Mouse (Mus musculus) limb, embryonic 12.5 days (tissue): ENCODE results near the gene Psrc1. TPM values are rescaled to one million over a fixed set of nuclear protein-coding genes. Genes with fewer than 3 reads are reported as not detected.
A peak's percentile ranks its signal among the peaks of the same experiment; 100 is the strongest.

ENCODE experiments used
- ATAC-seq: fragments of 200-750 bp; cut with Nextera tagmentation; 2 replicates; pipeline ENCODE4 v1.8.0; 2017; ENCODE audit warnings: low read depth, moderate TSS enrichment; ENCODE audit not compliant: insufficient number of reproducible peaks, insufficient read depth, low FRiP score, low TSS enrichment
- H3K27ac ChIP-seq: fragments of 300-500 bp; sonication (generic); 2 replicates; pipeline ENCODE4 v1.5.1; 2016; ENCODE audit warnings: mild to moderate bottlenecking, moderate library complexity
- H3K27me3 ChIP-seq: fragments of 300-500 bp; sonication (generic); 2 replicates; pipeline ENCODE4 v1.6.1; 2016; ENCODE audit warnings: mild to moderate bottlenecking, moderate library complexity
- H3K36me3 ChIP-seq: fragments of 300-500 bp; sonication (generic); 2 replicates; pipeline ENCODE4 v1.6.1; 2016; ENCODE audit warnings: mild to moderate bottlenecking, moderate library complexity
- H3K4me1 ChIP-seq: fragments of 300-500 bp; sonication (generic); replicated peaks from 2 replicates; pipeline ENCODE4 v1.6.1; 2016
- H3K4me2 ChIP-seq: fragments of 300-500 bp; sonication (generic); 2 replicates; pipeline ENCODE4 v1.6.1; 2016; ENCODE audit warnings: mild to moderate bottlenecking, moderate library complexity
- H3K4me3 ChIP-seq: fragments of 300-500 bp; sonication (generic); replicated peaks from 2 replicates; pipeline ENCODE4 v1.5.1; 2016; ENCODE audit warnings: mild to moderate bottlenecking
- H3K9ac ChIP-seq: fragments of 300-500 bp; sonication (generic); replicated peaks from 2 replicates; pipeline ENCODE4 v1.6.1; 2016; ENCODE audit warnings: mild to moderate bottlenecking, moderate library complexity
- H3K9me3 ChIP-seq: fragments of 300-500 bp; sonication (generic); 2 replicates; pipeline ENCODE4 v1.6.1; 2016; ENCODE audit warnings: mild to moderate bottlenecking, moderate library complexity
- WGBS: fragments of 180-500 bp; shearing (Covaris S2); methylation state at CpG from one replicate; pipeline ENCODE4 v1.1.7; 2016; 5-methylcytosine and 5-hydroxymethylcytosine counted together
- polyA plus RNA-seq: library from polyadenylated mRNA; unstranded; fragments of >200 nt; fragmentation: Nextera tagmentation; extraction: Ambion mirVana; gene quantifications from 2 replicates; pipeline ENCODE4 v1.2.1, GENCODE M21; 2016

The Psrc1 gene
- polyA plus RNA-seq, result 78.1 and 83.5 TPM in 2 replicates

DNA sequence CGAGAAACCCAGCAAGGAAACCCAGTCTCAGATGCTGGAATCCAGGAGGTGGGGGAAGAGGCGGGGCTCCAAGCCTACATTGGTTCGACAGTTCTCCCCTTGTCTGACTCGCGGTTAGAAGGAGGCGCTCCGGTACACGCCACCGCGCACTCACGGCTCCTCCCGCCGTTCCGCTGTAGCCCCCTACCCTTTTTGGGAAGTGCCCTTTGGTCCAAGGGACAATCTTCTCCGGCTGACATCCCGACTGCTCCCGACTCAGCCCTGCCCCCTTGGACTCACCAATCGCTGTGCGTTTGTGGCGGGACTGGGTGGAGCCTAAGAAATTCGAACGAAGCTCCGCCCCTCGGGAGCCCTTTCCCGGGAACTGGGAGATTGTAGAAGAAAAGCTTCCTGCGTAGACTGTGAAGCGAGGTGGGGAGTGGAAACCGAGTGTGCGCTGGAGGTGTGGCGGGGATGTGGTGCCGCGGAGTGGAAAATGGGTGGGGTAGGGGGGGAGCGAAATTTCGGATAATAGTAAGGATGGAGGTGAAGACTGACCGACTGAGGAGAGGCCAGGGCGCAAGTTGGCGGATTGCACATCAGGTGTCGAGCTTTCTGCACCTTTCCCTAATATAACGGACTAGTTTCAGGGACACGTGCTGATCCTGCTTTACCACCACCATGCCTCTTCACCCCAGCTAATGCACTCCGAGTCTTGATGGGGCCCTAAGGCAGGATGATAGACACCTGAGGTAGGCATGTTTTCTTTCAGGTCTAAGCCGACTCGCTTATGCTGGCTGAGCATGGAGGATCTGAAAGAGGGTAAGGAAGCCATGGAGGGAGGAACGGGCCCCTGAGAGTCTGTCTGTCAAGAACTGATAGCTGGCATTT is at the start of gene Psrc1:
Gene Psrc1 (plus strand): TSS at position 355 of the 870 bp plus-strand sequence.
- H3K27me3 ChIP-seq, result no peaks in the 10 kb centered on the region
- no peaks in the 10 kb centered on the region for H3K9me3 ChIP-seq
- peaks cover 30% of the 10 kb centered on the region for H3K36me3 ChIP-seq
- H3K4me1 ChIP-seq, result peaks cover 40% of the 10 kb centered on the region
- H3K27ac ChIP-seq, result peak within 1 kb of the TSS; percentile 75
- H3K4me2 ChIP-seq, result peak within 1 kb of the TSS; percentile 66
- peak within 1 kb of the TSS; percentile 61 for H3K9ac ChIP-seq
- H3K4me3 ChIP-seq, result peak within 1 kb of the TSS; percentile 57
- ATAC-seq, result peak; percentile 88
- 1% methylated on average over 44 of the region's 44 CpGs for WGBS

DNA sequence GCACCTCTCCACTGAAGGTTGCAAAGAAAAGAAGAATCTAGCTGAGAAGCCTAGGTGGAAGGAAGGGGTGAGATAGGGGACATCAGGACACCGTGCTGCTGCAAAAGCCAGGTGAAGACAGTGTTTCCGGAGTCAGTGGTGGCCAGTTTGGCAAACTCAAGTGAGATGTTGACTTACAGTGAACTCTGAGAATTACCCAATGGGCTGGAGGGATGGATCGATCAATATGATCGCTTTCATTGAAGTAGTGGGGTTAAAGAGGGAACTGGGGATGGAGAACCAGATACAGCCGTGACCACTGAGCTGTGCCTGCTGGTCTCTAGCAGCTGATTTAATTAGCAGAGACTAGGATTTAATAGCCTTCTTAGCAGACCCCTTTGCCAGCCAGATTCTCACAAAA is 46.8 kb upstream of the Psrc1 start:
- Histone ChIP-seq H3K9ac (no peak overlapping the region), H3K9me3 (no peaks in the 10 kb centered on the region), H3K27ac (no peak overlapping the region), H3K4me3 (no peak overlapping the region), H3K27me3 (no peaks in the 10 kb centered on the region), H3K36me3 (peaks cover 85% of the 10 kb centered on the region), H3K4me2 (no peak overlapping the region), H3K4me1 (no peaks in the 10 kb centered on the region)
- no peak for ATAC-seq
- 87% methylated on average over 5 of the region's 5 CpGs for WGBS

DNA sequence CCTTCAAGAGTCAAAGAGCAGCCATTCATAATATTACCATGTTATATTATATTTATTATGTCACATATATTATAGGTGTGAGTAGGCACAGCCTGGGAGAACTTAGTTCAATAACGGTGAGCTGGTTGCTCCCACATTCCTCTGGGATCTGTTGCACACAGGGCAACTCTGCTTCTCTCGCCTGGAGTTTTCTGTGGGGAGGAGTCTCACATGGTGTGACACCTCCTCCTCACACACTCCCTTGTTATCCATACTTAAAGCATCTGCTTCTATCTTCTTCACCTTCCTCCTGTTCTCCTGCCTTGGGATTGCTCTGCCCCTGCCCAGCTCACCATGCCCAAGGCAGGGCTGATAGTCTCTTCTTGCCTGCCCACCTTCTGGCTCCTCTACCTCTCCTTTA is 42.6 kb upstream of the Psrc1 start:
- no peaks in the 10 kb centered on the region for H3K27me3 ChIP-seq
- no peaks in the 10 kb centered on the region for H3K9me3 ChIP-seq
- H3K9ac ChIP-seq, result no peak overlapping the region
- no peaks in the 10 kb centered on the region for H3K4me1 ChIP-seq
- no peak overlapping the region for H3K27ac ChIP-seq
- H3K4me2 ChIP-seq, result no peak overlapping the region
- ATAC-seq, result no peak
- H3K36me3 ChIP-seq, result peaks cover 84% of the 10 kb centered on the region
- H3K4me3 ChIP-seq, result no peak overlapping the region
- 76% methylated on average over 2 of the region's 2 CpGs for WGBS

DNA sequence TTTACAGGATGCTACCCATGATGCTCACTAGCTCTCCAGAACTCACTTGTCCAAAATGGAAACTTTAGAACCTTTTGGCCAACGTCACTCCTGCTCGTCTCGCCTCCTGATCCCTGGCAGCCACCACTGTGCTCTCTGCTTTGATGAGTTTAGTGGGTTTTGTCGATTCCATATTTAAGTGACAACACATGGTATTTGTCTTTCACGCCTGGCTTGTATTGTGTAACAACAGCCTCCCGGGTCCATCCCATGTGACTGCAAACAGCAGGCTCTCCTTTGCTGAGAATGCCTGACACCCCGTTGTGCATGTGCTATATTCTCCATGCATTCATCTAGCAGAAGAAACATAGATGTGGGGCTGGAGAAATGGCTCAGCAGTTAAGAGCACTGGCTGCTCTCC is 41.5 kb upstream of the Psrc1 start:
- peaks cover 84% of the 10 kb centered on the region for H3K36me3 ChIP-seq
- H3K27ac ChIP-seq, result no peak overlapping the region
- no peaks in the 10 kb centered on the region for H3K4me1 ChIP-seq
- H3K9me3 ChIP-seq, result no peaks in the 10 kb centered on the region
- H3K27me3 ChIP-seq, result no peaks in the 10 kb centered on the region
- WGBS, result 73% methylated on average over 7 of the region's 7 CpGs
- no peak overlapping the region for H3K4me2 ChIP-seq
- no peak overlapping the region for H3K4me3 ChIP-seq
- ATAC-seq, result no peak
- H3K9ac ChIP-seq, result no peak overlapping the region

DNA sequence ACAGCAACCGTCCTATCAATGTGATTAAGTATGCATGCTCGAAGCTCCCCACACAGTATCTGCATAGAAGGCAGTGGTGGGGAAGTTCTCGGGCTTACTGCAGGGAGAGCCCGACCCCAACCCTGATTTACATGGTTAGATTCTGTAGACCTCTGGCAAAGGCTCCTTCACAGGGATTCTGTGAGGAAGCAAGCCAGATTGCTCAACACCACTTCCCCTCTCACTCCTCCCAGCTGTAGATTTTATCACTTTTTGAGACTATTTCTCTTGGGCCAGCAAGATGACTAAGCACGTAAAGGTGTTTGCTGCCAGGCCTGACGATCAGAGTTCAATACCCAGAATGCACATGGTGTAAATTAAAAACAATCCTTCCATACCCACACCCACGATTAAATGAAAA is 37.8 kb upstream of the Psrc1 start:
- no peaks in the 10 kb centered on the region for H3K4me1 ChIP-seq
- H3K27me3 ChIP-seq, result no peaks in the 10 kb centered on the region
- H3K4me3 ChIP-seq, result no peak overlapping the region
- no peak for ATAC-seq
- no peak overlapping the region for H3K9ac ChIP-seq
- H3K4me2 ChIP-seq, result no peak overlapping the region
- H3K36me3 ChIP-seq, result peaks cover 89% of the 10 kb centered on the region
- no peaks in the 10 kb centered on the region for H3K9me3 ChIP-seq
- 88% methylated on average over 7 of the region's 7 CpGs for WGBS
- H3K27ac ChIP-seq, result no peak overlapping the region

DNA sequence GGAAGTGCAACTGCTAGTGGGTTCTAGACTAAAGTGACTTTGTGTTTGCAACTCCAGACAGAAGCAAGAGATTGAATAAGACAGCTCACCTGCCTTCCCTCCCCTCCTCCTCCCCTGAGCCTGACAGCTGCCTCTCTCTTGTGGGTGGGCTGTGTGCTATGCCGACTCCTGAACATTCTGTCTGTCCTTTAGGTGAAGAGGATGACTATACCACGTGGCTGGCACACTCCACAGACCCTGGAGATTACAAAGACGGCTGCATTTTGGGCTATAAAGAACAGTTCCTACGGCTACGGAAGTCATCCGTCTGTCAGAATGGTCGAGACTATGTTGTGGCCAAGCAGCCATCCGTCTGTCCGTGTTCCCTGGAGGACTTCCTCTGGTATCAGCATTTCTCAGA is 35.3 kb upstream of the Psrc1 start:
- no peak overlapping the region for H3K9ac ChIP-seq
- no peaks in the 10 kb centered on the region for H3K27me3 ChIP-seq
- peaks cover 88% of the 10 kb centered on the region for H3K36me3 ChIP-seq
- no peak overlapping the region for H3K4me3 ChIP-seq
- no peak for ATAC-seq
- no peak overlapping the region for H3K4me2 ChIP-seq
- no peaks in the 10 kb centered on the region for H3K9me3 ChIP-seq
- H3K4me1 ChIP-seq, result no peaks in the 10 kb centered on the region
- 87% methylated on average over 9 of the region's 9 CpGs for WGBS
- H3K27ac ChIP-seq, result no peak overlapping the region

DNA sequence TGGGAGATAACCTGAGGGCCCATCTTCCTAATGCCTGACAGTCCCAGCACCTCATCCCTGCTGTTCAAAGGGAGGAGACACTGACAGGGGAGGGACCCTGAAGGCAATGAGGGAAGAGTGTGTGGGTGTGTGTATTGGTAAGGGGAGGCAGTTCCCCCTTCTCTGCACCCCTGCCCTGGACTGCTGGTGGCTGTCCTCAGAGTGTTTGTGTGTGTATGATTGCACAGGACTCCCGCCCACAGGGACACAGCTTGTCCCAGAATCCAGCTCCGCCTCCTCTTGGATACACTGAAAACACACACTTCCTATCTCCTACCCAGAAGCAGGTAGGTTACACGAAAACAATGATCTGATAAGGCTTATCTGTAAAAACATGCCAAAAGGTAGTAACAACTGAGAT is 28.4 kb upstream of the Psrc1 start:
- peaks cover 73% of the 10 kb centered on the region for H3K36me3 ChIP-seq
- no peaks in the 10 kb centered on the region for H3K27me3 ChIP-seq
- ATAC-seq, result no peak
- no peak overlapping the region for H3K27ac ChIP-seq
- H3K9me3 ChIP-seq, result no peaks in the 10 kb centered on the region
- no peaks in the 10 kb centered on the region for H3K4me1 ChIP-seq
- no peak overlapping the region for H3K4me2 ChIP-seq
- 90% methylated on average over 3 of the region's 3 CpGs for WGBS
- no peak overlapping the region for H3K4me3 ChIP-seq
- H3K9ac ChIP-seq, result no peak overlapping the region

DNA sequence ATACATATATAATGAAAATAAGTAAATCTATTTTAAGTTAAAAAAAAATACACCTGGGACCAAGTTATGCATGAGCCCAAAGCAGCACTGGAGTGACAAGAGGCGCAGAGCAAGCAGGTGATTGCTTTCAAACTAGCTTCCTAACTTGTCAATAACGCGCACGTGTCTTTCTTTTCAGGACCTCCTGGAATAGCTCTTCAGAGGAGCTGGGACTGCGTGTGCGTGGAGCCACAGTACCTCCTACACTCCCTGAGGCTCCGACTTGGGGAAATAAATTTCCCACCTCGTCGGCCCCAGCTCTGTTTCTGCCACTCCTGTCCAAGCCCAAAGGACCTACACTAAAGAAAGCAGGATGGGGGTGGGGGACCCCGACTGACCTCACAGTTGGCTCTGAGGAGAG is 26.6 kb upstream of the Psrc1 start:
- no peaks in the 10 kb centered on the region for H3K9me3 ChIP-seq
- H3K4me1 ChIP-seq, result peaks cover 16% of the 10 kb centered on the region
- no peaks in the 10 kb centered on the region for H3K27me3 ChIP-seq
- H3K36me3 ChIP-seq, result peaks cover 55% of the 10 kb centered on the region
- no peak overlapping the region for H3K9ac ChIP-seq
- no peak overlapping the region for H3K4me3 ChIP-seq
- H3K27ac ChIP-seq, result no peak overlapping the region
- H3K4me2 ChIP-seq, result no peak overlapping the region
- no peak for ATAC-seq
- 80% methylated on average over 10 of the region's 10 CpGs for WGBS

DNA sequence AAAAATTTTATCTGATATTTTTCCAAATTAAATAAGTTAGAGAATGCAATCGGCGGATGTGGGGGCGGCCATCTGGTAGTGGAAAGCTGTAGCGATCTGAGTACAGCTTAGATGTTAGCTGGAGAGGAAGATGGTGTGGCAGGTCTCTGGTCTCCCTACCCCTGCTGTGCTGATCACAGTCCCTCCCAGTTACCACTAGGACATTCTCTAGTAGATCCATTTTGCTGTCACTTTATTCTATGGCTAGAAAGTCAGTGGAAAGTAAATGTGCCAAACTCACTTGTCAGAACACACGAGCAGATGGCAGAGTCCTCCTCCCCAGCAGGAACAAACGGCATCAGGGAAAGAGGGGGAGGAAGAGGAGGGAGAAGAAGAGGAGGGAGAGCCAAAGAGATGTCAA is 25.2 kb upstream of the Psrc1 start:
- Histone ChIP-seq H3K27ac (no peak overlapping the region), H3K9me3 (no peaks in the 10 kb centered on the region), H3K27me3 (no peaks in the 10 kb centered on the region), H3K9ac (no peak overlapping the region), H3K4me2 (no peak overlapping the region), H3K4me1 (peaks cover 16% of the 10 kb centered on the region), H3K36me3 (peaks cover 46% of the 10 kb centered on the region), H3K4me3 (no peak overlapping the region)
- 77% methylated on average over 6 of the region's 6 CpGs for WGBS
- no peak for ATAC-seq

DNA sequence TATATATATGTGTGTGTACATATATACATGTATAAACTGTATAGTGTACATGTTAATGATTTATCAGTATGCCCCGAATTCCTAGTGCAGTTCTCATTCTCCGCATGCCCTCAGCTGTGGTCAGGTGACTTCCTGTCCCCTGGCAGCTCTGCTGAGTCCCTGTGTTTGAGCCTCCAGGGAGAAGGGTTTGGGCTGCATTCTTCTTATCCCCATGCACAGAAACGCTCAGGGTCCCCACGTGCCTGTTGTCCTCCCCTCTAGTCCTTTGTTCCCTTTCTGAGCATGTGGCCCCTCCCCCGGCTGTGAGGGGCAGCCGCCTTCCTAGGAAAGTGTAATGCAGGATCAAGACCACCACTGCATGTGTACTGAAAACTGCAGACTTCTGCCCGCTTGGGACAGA is 22.7 kb upstream of the Psrc1 start:
- Histone ChIP-seq H3K27ac (peak overlapping the region; percentile 81), H3K4me3 (no peak overlapping the region), H3K4me2 (peak overlapping the region; percentile 26), H3K36me3 (peaks cover 22% of the 10 kb centered on the region), H3K9me3 (no peaks in the 10 kb centered on the region), H3K9ac (0 out of 2 replicates have a peak overlapping the region, but pooled peaks have one; percentile 28), H3K27me3 (no peaks in the 10 kb centered on the region), H3K4me1 (peaks cover 16% of the 10 kb centered on the region)
- WGBS, result 19% methylated on average over 7 of the region's 7 CpGs
- peak; percentile 53; the same call in 1 of the 2 replicates for ATAC-seq

DNA sequence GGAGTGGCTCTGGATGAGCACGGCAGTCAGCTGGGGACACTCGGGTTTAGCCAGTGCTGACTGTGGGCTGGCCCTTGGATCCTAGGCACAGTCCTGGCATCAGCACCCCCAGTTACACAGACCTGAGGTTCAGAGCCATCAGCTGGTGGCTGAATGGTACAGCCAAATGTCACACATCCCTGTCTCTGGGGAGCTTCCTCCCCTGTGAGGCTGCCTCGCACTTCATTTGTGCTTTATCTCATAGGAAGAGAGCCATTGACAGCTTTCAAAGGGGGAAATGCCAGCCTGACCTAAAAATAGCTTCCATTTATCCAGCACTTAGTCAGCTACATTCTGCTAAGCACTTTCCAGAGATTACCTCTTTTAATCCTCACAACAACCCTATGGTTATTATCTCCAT is 20.0 kb upstream of the Psrc1 start:
- 80% methylated on average over 3 of the region's 3 CpGs for WGBS
- Histone ChIP-seq H3K4me2 (no peak overlapping the region), H3K4me3 (no peak overlapping the region), H3K27me3 (no peaks in the 10 kb centered on the region), H3K36me3 (no peaks in the 10 kb centered on the region), H3K9ac (no peak overlapping the region), H3K9me3 (no peaks in the 10 kb centered on the region), H3K4me1 (peaks cover 20% of the 10 kb centered on the region), H3K27ac (no peak overlapping the region)
- ATAC-seq, result no peak
